Mouse (Mus musculus): ENCODE measurements around the gene Prdx5. TPM values are rescaled to one million over a fixed set of nuclear protein-coding genes. Genes with fewer than 3 reads are reported as not detected.

Prdx5 gene
- polyA plus RNA-seq, 1 experiment from 2014 or later = 90.5 TPM

DNA sequence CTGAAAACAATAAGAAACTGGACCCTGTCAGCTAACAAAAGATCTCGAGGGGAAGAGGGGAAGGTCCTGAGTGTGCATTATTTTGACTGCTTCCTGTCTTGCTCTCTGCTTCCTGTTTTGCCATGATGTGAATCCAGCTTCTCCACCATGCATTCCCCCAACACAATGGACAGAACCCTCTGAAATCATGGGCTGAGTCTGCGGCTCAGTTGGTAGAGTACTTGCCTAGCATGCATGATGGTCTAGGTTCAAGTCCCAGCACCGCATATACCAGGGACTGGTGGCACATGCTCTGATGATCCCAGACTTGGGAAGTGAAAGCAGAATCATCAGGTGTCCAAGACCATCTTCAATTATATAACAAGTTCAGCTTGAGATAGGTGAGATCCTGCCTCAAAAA, 37.2 kb downstream of the Prdx5 start:
- H3K4me3 ChIP-seq (ENCODE audit: low read depth, low read length) = no peak overlapping the region
- ATAC-seq (ENCODE audit: insufficient number of reproducible peaks, low FRiP score, low TSS enrichment, low read depth) (no peak), DNase-seq (ENCODE audit: low spot score) (no peak)
- no peak overlapping the region for H3K27ac ChIP-seq (replicated peaks; ENCODE audit: low read depth, low read length)
- H3K4me2 ChIP-seq (ENCODE audit: low read depth, severe bottlenecking) = no peak overlapping the region
- 85% methylated on average over 3 of the region's 3 CpGs for WGBS
- no peaks in the 10 kb centered on the region for H3K27me3 ChIP-seq (ENCODE audit: control insufficient read depth, insufficient read depth, low read length)
- 0 out of 2 replicates have a peak, but pooled peaks cover 3% of the 10 kb centered on the region for H3K4me1 ChIP-seq (ENCODE audit: control insufficient read depth, insufficient read depth, low read length)
- H3K36me3 ChIP-seq (ENCODE audit: control insufficient read depth, insufficient read depth, low read length) = no peaks in the 10 kb centered on the region
- H3K9ac ChIP-seq (ENCODE audit: low read length) = no peak overlapping the region
- no peaks in the 10 kb centered on the region for H3K9me3 ChIP-seq (ENCODE audit: control insufficient read depth, low read length)

DNA sequence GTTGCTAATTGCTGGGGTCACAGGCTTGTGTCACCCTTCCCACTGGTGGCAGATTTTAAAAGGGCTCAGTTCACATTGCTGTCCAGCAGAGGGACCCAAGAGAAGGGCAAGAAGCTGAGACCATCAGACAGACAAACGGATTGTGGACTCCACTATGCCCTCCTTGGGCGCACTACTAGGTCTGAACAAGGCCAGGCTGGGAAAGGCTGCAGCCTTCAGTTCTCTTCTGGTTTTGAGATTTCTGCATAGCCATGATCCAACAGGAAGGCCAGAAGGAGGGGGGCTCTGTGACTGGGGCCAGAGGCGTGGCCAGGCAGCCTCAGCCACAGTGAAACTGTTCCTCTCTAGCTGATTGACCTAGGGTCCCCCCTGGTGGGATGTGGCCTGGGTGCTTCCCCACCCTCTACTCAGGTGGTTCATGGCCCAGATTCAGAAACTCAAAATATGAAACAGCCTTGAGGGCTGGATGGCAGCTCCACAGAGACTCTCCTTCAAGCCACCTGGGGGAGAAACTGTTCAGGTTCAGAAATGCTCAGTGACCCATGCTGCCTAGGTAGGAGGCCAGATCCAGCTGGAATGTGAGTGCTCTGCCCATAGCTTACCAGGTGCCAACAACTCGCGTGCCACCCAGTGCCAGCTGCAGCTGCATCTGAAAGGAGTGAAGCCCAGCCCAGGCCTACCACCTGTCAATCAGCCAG, 38.2 kb downstream of the Prdx5 start:
- H3K4me2 ChIP-seq (ENCODE audit: low read depth, severe bottlenecking) = no peak overlapping the region
- no peaks in the 10 kb centered on the region for H3K9me3 ChIP-seq (ENCODE audit: control insufficient read depth, low read length)
- no peaks in the 10 kb centered on the region for H3K27me3 ChIP-seq (ENCODE audit: control insufficient read depth, insufficient read depth, low read length)
- 0 out of 2 replicates have a peak, but pooled peaks cover 3% of the 10 kb centered on the region for H3K4me1 ChIP-seq (ENCODE audit: control insufficient read depth, insufficient read depth, low read length)
- no peak overlapping the region for H3K9ac ChIP-seq (ENCODE audit: low read length)
- no peak overlapping the region for H3K27ac ChIP-seq (replicated peaks; ENCODE audit: low read depth, low read length)
- H3K4me3 ChIP-seq (ENCODE audit: low read depth, low read length) = no peak overlapping the region
- 70% methylated on average over 5 of the region's 5 CpGs for WGBS
- ATAC-seq (ENCODE audit: insufficient number of reproducible peaks, low FRiP score, low TSS enrichment, low read depth) = no peak
- H3K36me3 ChIP-seq (ENCODE audit: control insufficient read depth, insufficient read depth, low read length) = no peaks in the 10 kb centered on the region
- no peak for DNase-seq (ENCODE audit: low spot score)

DNA sequence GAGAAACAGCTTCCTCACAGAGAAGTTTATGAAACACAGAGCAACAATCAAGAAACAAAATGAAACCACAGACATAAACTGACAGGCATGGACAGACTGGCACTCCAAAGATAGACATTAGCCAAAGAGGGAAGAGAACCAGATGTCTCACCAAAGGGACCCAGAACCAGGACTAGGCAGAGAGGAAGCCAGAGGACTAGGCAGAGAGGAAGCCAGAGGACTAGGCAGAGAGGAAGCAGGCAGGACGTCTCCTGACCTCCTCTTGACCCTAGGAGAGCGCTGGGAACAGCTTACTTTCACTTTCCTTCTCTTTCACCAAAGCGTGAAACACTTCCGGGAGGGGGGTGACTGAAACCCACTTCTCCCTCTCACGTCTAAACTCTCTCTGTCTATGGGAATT, 40.6 kb downstream of the Prdx5 start:
- 0 out of 2 replicates have a peak, but pooled peaks cover 3% of the 10 kb centered on the region for H3K4me1 ChIP-seq (ENCODE audit: control insufficient read depth, insufficient read depth, low read length)
- no peak overlapping the region for H3K4me3 ChIP-seq (ENCODE audit: low read depth, low read length)
- peak overlapping the region; percentile 15; the same call in 1 of the 2 replicates for H3K4me2 ChIP-seq (ENCODE audit: low read depth, severe bottlenecking)
- DNase-seq (ENCODE audit: low spot score) (no peak), ATAC-seq (ENCODE audit: insufficient number of reproducible peaks, low FRiP score, low TSS enrichment, low read depth) (no peak)
- no peaks in the 10 kb centered on the region for H3K27me3 ChIP-seq (ENCODE audit: control insufficient read depth, insufficient read depth, low read length)
- H3K27ac ChIP-seq (replicated peaks; ENCODE audit: low read depth, low read length) = no peak overlapping the region
- H3K9ac ChIP-seq (ENCODE audit: low read length) = peak overlapping the region; percentile 34; the same call in 1 of the 2 replicates
- no peaks in the 10 kb centered on the region for H3K36me3 ChIP-seq (ENCODE audit: control insufficient read depth, insufficient read depth, low read length)
- H3K9me3 ChIP-seq (ENCODE audit: control insufficient read depth, low read length) = no peaks in the 10 kb centered on the region
- 2% methylated on average over 5 of the region's 5 CpGs for WGBS

DNA sequence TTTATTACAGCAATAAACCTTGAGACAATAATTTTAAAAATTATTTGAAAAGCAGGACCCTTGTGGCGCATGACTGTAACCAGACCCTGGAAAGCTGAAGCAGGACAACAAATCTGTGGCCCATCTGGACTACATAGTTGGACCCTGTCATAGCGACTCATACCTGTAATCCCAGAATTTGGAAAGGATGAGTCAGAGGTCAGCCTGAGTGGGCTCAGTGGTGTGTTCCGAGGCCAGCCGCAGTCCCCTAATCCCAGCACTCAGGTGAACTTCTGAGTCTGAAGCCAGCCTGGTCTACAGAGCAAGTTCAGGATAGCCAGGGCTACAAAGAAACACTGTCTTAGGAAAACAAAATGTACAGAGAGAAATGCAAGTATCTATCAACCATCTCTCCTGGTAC, 48.5 kb downstream of the Prdx5 start:
- 87% methylated on average over 4 of the region's 4 CpGs for WGBS
- DNase-seq (ENCODE audit: low spot score) = no peak
- no peaks in the 10 kb centered on the region for H3K9me3 ChIP-seq (ENCODE audit: control insufficient read depth, low read length)
- ATAC-seq (ENCODE audit: insufficient number of reproducible peaks, low FRiP score, low TSS enrichment, low read depth) = no peak
- H3K4me3 ChIP-seq (ENCODE audit: low read depth, low read length) = no peak overlapping the region
- 0 out of 2 replicates have a peak, but pooled peaks cover 2% of the 10 kb centered on the region for H3K27me3 ChIP-seq (ENCODE audit: control insufficient read depth, insufficient read depth, low read length)
- H3K9ac ChIP-seq (ENCODE audit: low read length) = no peak overlapping the region
- H3K36me3 ChIP-seq (ENCODE audit: control insufficient read depth, insufficient read depth, low read length) = no peaks in the 10 kb centered on the region
- no peak overlapping the region for H3K27ac ChIP-seq (replicated peaks; ENCODE audit: low read depth, low read length)
- no peak overlapping the region for H3K4me2 ChIP-seq (ENCODE audit: low read depth, severe bottlenecking)
- no peaks in the 10 kb centered on the region for H3K4me1 ChIP-seq (ENCODE audit: control insufficient read depth, insufficient read depth, low read length)

DNA sequence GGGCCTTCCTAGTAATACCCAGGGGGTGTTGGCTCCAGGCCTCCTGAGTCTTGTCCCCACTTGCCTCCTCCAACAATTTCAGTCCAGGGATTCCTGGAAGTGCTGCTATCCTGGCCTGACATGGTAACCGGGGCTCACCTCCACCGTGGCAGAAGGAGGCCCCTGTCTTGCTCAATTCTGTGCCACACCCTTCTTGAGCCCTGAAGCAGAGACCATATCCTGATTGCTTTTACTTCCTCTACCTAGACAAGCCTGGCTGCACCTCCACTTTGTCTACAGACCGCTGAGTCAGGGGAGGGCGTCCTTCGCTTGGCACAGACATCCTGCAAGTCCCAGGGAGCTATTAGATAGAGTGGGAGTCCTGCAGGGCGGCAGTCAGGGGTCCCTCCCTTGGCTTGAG, 49.2 kb downstream of the Prdx5 start:
- peaks cover 7% of the 10 kb centered on the region; the same call in 1 of the 2 replicates for H3K27me3 ChIP-seq (ENCODE audit: control insufficient read depth, insufficient read depth, low read length)
- H3K9ac ChIP-seq (ENCODE audit: low read length) = no peak overlapping the region
- no peaks in the 10 kb centered on the region for H3K36me3 ChIP-seq (ENCODE audit: control insufficient read depth, insufficient read depth, low read length)
- ATAC-seq (ENCODE audit: insufficient number of reproducible peaks, low FRiP score, low TSS enrichment, low read depth) (no peak), DNase-seq (ENCODE audit: low spot score) (no peak)
- H3K9me3 ChIP-seq (ENCODE audit: control insufficient read depth, low read length) = no peaks in the 10 kb centered on the region
- H3K4me1 ChIP-seq (ENCODE audit: control insufficient read depth, insufficient read depth, low read length) = peaks cover under 1% of the 10 kb centered on the region; the same call in 1 of the 2 replicates
- WGBS = 91% methylated on average over 6 of the region's 6 CpGs
- no peak overlapping the region for H3K4me3 ChIP-seq (ENCODE audit: low read depth, low read length)
- no peak overlapping the region for H3K27ac ChIP-seq (replicated peaks; ENCODE audit: low read depth, low read length)
- no peak overlapping the region for H3K4me2 ChIP-seq (ENCODE audit: low read depth, severe bottlenecking)

DNA sequence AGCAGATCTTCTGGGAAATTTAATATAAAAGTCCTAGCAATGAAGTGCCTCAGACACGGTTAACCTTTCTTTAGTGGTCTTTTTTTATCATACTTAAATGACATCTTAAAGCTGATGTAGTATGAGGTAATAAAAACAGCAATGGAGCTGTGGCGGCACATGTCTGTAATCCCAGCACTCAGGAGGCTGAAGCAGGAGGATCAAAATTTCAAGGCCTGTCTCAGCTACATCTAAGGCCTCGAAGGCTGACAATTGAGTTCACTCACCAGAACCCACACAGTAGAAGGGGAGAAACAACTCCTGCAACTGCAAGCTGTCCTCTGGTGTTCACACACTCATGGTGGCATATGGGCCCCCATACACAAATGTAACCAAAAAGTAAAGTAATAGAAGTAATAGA, 49.9 kb downstream of the Prdx5 start:
- Histone ChIP-seq H3K9ac (ENCODE audit: low read length) (no peak overlapping the region), H3K4me1 (ENCODE audit: control insufficient read depth, insufficient read depth, low read length) (peaks cover 3% of the 10 kb centered on the region; the same call in 1 of the 2 replicates), H3K36me3 (ENCODE audit: control insufficient read depth, insufficient read depth, low read length) (no peaks in the 10 kb centered on the region), H3K27ac (replicated peaks; ENCODE audit: low read depth, low read length) (no peak overlapping the region), H3K9me3 (ENCODE audit: control insufficient read depth, low read length) (no peaks in the 10 kb centered on the region), H3K4me3 (ENCODE audit: low read depth, low read length) (no peak overlapping the region), H3K27me3 (ENCODE audit: control insufficient read depth, insufficient read depth, low read length) (peaks cover 11% of the 10 kb centered on the region), H3K4me2 (ENCODE audit: low read depth, severe bottlenecking) (no peak overlapping the region)
- WGBS = 94% methylated on average over 3 of the region's 3 CpGs
- no peak for DNase-seq (ENCODE audit: low spot score)
- ATAC-seq (ENCODE audit: insufficient number of reproducible peaks, low FRiP score, low TSS enrichment, low read depth) = no peak

DNA sequence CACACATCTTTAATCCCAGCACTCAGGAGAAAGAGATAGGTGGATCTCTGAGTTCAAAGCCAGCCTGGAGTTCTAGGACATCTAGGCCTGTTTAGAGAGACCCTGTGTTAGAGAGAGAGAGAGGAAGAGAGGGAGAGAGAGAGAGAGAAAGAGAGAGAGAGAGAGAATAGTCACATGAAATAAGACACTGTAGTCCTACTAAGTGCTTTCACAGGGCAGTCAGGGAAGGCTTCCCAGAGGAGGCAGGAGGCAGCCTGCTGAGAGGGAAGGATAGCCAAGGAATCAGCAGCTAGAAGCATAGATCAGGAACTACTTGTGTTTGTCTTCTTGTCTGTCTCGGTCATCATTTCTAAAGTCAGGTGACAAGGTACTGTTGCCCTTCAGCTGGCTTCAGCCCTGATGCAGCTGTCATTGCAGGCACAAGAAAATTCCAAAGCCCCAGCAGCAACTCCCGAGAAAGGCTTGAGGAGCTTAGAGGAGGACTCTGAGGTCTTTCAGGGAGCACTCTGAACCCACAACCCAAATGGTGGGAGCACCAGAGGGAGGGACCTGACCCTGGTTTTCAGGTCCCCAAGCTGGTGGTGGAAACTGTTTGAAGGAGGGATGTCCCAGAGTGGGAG, 50.8 kb downstream of the Prdx5 start:
- DNase-seq (ENCODE audit: low spot score) (no peak), ATAC-seq (ENCODE audit: insufficient number of reproducible peaks, low FRiP score, low TSS enrichment, low read depth) (no peak)
- H3K27ac ChIP-seq (replicated peaks; ENCODE audit: low read depth, low read length) = no peak overlapping the region
- peaks cover 3% of the 10 kb centered on the region; the same call in 1 of the 2 replicates for H3K4me1 ChIP-seq (ENCODE audit: control insufficient read depth, insufficient read depth, low read length)
- no peak overlapping the region for H3K9ac ChIP-seq (ENCODE audit: low read length)
- no peaks in the 10 kb centered on the region for H3K36me3 ChIP-seq (ENCODE audit: control insufficient read depth, insufficient read depth, low read length)
- 79% methylated on average over 2 of the region's 2 CpGs for WGBS
- H3K9me3 ChIP-seq (ENCODE audit: control insufficient read depth, low read length) = no peaks in the 10 kb centered on the region
- no peak overlapping the region for H3K4me2 ChIP-seq (ENCODE audit: low read depth, severe bottlenecking)
- peaks cover 17% of the 10 kb centered on the region for H3K27me3 ChIP-seq (ENCODE audit: control insufficient read depth, insufficient read depth, low read length)
- H3K4me3 ChIP-seq (ENCODE audit: low read depth, low read length) = no peak overlapping the region

DNA sequence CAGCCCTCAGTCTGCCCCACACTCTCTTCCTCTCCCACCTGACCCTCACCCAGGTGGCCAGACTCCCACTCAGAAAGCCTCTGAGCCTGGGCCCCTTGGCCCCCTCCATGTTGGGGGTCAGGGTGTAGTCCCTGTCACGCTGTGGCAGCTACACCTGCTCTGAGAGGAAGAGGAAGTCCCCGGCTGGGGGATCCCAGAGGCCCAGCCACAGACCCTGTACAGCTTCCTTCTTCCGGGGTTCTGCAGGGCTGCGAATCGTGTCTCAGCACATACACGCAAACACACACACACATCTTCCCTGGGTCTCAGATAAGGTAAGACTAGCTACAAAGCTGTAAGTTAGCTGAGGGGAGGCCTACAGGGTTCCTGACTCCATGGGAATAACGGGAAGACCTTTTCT, 51.9 kb downstream of the Prdx5 start, which contains the start of gene Ccdc88b:
Ccdc88b (minus strand) TSS at position 181 of the 400 bp plus-strand sequence.
- DNase-seq (ENCODE audit: low spot score) = no peak
- Histone ChIP-seq H3K27ac (replicated peaks; ENCODE audit: low read depth, low read length) (no peak within 1 kb of the TSS), H3K9me3 (ENCODE audit: control insufficient read depth, low read length) (no peaks in the 10 kb centered on the region), H3K4me1 (ENCODE audit: control insufficient read depth, insufficient read depth, low read length) (peaks cover 3% of the 10 kb centered on the region; the same call in 1 of the 2 replicates), H3K27me3 (ENCODE audit: control insufficient read depth, insufficient read depth, low read length) (peaks cover 17% of the 10 kb centered on the region), H3K9ac (ENCODE audit: low read length) (no peak within 1 kb of the TSS), H3K4me2 (ENCODE audit: low read depth, severe bottlenecking) (no peak within 1 kb of the TSS), H3K4me3 (ENCODE audit: low read depth, low read length) (no peak within 1 kb of the TSS), H3K36me3 (ENCODE audit: control insufficient read depth, insufficient read depth, low read length) (no peaks in the 10 kb centered on the region)
- 74% methylated on average over 7 of the region's 7 CpGs for WGBS
- no peak for ATAC-seq (ENCODE audit: insufficient number of reproducible peaks, low FRiP score, low TSS enrichment, low read depth)

All from limb, embryonic 11.5 days (tissue).